Mouse (Mus musculus): ENCODE data around the gene Rcor2.

Rcor2 gene

DNA sequence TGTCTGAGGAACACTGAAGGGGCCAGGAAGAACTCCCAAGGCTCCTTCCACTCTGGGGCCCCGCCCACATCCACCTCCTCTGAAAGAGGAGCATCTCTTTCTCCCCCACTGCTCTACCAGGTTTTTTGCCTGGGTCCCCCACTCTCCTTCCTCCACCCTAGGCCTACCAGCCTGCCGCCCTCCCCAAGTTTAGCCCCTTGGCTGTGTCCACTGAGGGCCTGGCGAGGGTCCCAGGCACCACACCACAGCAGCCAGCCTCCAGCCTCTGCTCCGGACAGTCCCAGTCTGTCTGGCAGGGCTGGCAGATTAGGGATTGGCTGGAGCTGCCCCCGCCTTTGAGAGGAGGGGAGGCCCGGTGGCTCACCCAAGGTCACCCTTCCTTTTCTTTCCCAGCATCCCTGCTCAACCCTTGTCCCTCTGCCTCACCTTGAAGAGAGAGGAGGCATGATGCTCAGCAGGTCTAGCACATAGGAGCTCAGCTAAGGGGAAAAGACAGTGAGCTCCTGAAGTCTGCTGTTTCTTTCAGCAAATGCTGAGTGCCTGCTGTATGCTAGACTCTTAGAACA is 2.3 kb upstream of the Rcor2 start:
- no peak for DNase-seq (ENCODE audit: low read depth)

DNA sequence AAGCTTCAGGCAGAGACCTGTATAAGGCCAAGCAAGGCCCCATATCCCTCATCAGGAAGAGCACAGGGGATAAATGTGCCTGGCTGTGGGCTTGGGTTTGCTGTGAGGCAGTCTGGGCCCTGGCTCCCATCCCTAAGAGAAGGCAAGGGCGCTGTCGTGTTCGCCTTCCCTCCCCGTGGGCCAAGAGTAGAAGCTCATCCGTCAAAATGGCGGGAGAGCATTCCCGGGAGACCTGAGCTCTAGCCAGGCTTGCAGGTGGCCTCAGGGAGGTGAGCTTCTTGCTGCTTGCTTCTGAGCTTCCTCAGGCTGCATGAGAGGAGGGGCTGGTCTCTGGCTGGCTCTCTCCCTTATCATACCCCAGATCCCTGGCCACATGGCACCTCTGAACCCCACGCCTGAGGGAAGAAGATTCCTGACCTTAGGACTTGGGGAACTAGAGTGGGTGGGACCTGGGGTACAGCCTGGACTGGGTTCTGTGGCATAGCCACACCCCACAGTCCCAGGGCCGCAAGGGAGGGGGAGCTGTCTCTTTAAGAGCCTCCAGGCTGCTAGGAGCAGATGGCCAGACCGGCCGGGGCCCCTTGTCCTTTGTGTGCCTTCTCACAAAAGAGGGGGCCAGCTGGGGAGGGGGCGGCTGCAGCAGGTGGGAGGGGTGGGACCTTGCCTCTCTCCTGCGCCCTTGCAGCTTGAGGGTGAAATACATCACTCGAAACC is 1.5 kb upstream of the Rcor2 start:
- DNase-seq (ENCODE audit: low read depth): no peak

DNA sequence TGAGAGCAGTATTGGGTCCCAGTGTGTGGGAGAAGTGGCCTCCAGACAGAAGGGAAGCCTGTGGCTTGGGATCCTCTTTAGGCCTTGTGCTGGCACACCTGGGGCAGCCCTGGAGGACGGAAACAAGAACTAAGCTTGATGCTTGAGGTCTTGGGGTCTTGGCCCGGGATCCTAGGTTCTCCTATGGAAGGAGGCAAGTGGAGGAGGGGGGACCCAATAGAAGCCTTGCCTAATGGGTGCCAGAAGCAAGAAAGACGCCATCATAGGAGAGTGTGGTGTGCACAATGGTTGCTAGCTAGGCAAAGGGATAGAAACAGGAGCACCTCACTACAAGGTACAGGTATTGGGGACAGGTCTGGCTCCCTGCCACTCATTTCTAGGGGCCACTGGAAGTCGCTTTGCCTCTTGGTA is 699 bp upstream of the Rcor2 start:
- no peak for DNase-seq (ENCODE audit: low read depth)

DNA sequence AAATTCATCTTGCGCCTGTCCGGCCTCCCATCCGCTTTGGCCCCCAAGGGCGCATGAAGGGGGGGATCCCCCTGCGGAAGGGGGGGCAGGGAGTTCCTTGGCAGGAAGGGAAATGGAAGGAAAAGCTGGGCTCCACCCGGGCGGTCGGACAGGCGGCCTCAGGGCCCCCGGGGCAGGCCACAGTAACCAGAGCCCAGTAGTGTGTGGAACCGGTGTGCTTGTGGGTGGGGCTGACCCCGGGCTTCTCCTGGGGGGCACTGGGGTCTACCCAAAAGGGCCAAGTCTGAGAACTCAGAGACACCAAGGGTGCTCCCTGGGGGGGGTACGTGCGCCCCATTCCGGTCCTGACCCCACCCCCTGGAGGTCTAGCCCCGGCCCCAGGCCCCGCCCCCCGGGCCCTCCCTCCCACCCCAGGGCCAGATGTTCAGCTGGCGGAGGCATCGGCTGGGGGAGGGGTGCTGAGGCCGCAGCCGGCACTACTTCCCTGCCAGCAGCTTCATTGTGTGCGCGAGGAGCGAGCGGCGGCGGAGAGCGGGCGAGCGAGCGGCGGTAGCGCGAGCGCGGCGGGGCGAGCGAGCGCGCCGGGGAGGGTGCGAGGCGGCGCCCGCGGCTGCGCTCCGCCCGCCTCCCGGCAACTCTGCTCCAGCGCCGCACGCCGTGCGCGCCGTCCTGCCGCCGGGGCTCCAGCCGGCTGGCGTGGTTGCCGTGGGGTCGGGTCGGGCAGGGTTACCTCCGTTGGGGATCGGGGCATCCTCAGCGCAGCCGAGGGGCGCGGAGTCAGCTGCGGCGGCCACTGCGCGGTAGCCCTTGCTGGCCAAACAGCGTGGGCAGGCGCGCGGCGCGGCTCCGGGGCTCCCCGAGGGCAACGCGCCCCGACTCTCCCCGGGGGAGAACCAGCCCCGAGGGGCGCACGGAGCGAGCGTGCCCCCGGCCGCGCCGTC is 926 bp downstream of the Rcor2 start:
- peak; percentile 61 for DNase-seq (ENCODE audit: low read depth)

DNA sequence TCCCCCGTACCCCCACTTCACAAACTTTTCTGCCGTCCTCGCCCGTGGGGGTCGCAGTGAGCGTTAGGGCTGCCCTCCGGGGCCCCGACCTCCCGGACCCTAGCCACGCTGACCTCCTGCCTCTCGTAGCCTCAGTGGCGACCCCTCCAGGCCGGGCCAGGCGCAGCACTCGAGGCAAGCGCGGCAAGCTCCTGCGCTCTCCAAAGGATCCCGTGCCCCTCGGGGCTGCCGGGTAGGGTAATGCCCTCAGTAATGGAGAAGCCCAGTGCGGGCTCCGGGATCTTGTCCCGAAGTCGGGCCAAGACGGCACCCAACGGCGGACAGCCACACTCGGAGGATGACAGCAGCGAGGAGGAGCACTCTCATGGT is 1.6 kb downstream of the Rcor2 start:
- peak; percentile 73 for DNase-seq (ENCODE audit: low read depth)

DNA sequence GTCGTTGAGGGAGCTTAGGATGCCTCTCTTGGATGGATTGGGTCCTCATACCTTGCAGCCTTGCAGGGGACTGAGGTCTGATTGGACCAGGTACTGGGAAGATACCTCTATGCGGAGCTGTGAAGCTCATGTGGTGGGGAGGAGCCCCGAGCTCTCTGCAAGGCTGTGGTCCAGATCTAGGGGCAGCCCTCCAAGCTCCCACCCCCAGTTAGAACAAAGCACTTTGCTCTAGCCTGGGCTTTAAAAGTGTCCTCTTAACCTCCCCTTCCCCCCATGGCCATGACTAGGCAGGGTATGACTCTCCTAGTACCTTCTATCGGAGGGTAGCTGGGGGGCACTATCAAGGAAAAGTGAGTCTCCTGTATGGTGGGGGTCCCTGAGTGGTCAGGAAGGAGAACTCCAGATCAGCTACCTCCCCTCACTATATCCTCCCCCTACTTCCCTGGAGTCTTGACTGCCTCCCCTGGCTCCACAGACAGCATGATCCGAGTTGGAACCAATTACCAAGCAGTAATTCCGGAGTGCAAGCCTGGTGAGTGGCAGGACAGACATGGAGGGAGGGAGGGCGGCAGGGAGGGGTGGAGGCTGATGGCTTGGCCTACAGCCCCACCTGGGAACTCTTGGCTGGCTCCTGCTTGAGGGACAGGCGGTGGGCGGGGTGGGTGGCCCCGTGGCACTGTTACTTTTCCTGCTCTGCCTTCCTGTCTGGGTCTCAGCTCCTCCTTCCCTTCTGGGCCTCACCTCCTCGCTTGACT is 2.3 kb downstream of the Rcor2 start:
- no peak for DNase-seq (ENCODE audit: low read depth)

DNA sequence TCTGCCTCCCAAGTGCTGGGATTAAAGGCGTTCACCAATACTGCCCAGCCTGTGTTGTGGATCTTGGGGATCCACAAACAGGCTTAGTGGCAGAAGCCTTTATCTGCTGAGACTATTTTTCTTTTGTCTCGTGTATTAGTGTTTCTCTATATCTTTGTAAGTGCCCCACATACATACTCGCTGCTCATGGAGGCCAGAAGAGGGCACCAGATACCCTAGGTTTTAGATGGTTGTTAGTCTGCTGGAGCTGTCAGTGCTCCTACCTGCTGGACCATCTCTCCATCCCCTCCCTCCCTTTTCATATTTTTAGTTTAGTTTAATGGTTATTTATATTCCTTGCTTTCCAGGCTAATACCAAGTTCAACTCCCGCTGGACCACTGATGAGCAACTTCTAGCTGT is 6.4 kb downstream of the Rcor2 start:
- DNase-seq (ENCODE audit: low read depth): no peak

DNA sequence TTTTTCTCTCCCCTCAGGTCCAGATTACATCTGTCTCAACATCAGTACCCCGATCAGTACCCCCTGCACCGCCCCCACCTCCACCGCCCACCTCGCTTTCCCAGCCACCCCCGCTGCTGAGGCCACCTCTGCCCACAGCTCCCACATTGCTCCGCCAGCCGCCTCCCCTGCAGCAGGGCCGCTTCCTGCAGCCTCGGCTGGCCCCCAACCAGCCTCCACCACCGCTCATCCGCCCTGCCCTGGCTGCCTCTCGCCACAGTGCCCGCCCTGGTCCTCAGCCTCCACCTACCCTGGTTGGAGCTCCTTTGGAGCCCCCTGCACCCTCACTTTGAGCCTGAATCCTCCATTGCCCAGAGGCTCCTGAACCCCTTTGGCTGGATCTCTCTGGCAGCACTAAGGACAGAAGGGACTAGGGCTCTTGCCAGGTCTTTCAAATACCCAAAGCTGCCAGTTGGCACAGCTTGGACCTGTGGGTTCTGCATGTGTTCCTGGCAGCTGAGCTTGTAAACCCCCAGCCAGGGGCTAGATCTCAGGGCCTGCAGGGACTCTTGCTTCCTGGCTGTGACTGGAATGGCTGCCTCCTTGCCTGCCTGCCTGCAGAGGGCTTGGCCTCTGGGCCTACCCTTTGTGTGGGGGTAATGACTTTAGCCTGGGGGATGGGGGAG is 7.3 kb downstream of the Rcor2 start:
- DNase-seq (ENCODE audit: low read depth): no peak

DNA sequence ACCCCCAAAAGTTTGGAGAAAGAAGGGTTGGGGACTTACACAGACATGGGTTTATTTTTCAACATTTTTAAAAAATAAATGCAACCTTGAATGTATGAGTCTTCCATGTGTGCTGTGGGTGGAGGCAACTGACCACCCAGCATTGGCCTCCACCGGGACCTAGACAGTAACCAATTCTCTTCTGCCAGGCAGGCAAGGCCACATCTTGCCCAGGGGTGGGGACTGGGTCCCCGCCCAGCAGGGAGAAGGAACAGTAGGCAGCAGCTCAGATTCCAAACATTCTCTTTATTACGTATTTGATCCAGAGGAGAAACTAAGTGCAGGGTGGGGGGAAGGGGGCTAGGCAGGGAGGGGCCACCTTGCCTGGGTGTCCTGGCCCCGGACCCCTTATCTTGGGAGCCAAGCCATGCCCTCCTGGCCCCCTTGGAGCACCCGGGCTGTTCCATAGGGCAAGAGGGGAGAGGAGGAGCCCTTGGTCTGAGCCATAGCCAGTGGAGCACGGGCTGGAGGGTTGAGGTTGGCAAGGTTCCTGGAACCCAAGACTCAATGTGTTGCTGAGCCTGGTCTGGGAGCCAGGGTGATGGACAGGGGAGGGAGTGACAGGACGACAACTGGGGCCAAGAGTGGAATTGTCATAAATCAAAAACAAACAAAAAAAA is 8.1 kb downstream of the Rcor2 start:
- no peak for DNase-seq (ENCODE audit: low read depth)

DNA sequence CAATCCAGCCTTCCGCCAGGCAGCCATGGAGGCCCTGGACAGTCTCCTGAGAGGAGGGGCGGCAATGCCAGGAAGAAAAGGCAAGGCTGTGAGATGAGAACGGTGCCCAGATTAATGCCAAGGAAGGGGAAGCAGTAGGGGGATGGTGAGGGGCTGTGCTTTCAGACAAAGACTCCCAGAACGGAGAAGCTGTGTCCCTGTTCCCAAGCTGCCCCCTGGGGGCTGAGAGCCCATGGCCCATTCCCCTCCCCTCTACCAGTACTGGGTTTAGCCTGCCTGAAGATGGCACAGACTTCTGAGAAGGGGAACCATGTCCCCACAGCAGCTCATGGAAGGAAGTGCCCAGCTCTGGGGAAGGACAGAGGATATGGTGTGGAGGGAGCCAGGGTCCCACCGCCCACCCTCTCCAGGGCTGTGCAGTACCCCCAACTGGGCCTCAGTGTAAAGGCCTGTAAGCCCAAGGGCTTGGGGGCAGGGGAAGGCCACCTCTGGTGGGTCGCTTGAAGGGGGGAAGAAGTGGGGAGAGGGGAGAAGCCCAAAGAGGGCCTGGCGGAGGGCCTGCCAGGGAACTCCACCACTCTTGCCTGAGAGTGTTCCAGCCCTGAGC is 9.0 kb downstream of the Rcor2 start:
- DNase-seq (ENCODE audit: low read depth): no peak

DNA sequence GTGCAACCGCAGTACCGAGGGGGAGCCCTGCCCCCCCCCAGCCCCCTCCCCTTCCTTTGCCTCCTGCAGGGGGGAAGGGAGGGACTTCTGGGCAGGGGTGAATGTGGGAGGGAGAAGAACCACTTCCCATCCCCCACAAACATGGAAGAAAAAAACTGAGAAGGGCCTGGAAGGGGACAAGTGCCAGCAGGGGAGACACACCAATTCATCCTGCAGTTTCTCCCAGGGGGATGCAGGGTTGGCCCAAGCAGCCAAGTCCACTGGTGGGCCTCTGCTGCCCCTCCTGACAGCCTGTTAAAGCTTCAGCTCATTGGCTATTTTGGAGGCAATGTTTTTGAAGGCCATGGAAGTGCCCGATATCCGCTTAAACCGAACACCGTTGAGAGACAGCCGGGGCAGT is 9.7 kb downstream of the Rcor2 start:
- no peak for DNase-seq (ENCODE audit: low read depth)

DNA sequence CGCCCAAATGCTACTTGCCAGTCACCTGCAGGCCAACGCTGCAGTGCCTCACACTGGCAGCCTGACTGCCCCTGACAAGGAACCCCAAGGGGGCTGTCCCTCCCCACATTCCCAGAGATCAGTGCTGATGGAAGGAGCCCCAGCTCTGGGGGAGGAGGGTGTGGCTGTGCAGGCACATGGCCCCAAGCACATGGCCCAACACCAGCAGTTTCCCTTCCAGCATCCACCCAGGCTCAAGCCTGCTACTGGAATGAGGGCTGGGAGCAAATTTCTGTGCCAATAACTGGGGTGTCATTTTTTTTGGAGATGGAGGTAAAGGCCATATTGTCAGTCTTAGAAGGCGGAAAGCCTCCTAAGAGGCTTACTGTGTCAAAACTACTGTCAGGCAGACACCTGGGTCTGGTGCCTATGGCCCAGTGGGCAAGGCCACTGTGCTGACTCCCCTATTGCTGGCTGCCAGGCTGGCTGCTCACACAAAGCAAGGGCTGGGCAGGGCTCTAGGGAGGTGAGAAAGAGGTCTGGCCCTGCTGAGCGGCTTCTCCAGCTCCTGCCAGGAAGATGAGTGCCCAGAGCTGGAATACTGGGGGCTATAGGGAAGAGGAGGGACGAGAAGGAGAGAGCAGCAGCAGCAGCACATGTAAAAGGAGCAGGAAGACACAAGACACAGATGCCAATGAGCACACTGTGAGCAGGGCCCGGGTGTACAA is 11.2 kb downstream of the Rcor2 start:
- DNase-seq (ENCODE audit: low read depth): no peak

DNA sequence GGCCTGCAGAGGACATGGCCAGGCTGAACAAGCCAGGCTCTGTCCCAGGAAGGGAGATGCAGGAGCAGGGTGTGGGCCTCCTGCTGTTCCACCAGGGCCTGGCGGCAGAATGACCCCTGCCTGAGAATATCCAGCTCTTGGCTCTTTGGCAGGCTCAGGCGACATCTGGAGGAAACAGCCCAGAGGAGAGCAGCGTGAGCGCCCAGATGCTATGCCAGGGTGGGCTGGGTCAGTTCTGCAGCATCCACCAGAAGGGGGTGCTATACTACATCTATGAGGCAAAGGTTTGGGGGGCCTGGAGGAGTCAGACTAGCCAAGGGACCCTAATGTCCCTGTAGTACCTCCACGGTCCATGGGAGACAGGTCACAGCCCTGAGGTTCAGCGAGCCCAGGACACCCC is 12.0 kb downstream of the Rcor2 start:
- no peak for DNase-seq (ENCODE audit: low read depth)

DNA sequence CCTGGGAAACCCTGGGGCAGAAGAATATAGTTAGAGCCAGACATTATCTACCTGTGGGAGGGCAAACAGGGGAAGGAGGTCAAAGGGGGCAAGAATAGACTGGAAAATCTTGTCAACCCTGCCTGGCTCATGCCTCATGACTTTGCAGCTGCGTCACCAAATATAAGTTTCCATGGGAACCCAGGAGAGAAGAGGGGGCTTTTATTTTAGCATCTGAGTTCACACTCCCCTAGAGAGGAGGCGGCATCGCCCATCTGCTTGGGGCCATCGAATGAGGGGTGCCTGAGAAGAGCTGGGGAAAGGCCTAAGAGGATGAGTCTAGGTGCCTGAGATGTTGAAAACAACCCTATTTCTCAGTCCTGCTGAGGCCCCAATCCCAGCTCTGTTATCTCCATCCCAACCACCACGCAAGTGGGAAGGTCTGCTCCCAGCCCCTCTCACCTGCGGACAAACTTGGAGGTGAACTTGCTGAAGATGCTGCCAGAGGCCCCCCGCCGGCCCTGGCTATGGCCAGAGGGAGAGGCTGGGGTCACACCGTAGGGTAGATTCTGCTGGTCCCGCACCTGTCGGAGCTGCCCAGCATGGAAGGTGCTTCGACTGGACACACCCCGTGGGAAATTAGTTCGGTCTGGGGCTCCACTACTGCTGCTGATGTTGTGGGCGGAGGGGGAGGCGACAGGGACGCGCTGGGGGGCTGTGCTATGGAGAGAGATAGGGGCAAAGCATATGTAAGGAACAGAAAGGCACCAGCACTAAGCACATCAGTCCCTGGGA is 13.6 kb downstream of the Rcor2 start:
- DNase-seq (ENCODE audit: low read depth): no peak

DNA sequence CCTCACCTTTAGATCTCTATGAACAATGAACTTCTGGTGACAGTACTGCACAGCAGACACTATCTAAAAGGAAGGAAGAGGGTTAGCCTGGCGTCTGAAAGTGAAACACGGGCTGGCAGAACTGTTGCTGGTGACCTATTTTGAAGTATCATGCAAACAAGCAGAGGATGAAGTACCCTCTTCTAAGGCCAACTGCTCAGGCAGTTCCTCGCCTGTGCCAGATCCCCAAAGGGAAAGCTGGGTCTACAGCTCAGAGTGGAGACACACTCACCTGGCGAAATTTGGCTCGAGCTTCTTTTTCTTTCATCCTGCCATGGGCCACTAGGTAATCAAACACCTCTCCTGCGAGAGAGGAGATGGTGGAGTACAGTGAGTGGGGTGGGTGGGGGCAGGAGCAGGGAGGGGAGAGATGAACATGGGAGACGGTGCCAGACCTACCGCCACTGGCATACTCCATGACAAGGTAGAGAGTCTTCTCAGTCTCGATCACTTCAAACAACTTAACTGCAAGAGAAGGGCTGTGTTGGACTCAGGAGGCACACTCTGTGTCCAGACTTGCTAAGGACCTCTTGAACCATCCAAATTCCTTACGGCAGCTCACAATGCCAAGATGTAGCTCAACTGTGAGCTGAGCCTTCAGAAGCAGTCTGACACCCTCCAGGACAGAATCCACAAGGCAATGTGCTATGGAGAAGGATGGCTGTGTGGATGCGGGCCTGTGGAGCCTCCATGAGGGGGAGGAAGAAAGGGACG is 19.6 kb downstream of the Rcor2 start:
- DNase-seq (ENCODE audit: low read depth): no peak

DNA sequence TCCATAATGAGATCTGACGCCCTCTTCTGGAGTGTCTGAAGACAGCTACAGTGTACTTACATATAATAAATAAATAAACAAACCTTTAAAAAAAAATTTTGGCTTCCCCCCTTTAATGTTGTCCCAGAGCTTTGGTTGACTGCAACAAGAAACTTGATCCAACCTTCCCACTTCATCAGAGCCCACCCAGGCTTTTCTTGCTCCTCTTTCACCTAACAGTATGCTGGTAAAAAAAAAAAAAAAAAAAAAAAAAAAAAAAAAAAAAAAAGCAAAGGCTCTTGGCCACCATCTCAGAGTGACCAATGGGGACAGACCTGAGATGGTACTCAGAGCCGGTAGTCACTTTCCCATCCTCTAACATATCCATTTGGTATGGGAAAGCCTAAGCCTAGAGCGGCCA is 21.2 kb downstream of the Rcor2 start:
- no peak for DNase-seq (ENCODE audit: low read depth)

DNA sequence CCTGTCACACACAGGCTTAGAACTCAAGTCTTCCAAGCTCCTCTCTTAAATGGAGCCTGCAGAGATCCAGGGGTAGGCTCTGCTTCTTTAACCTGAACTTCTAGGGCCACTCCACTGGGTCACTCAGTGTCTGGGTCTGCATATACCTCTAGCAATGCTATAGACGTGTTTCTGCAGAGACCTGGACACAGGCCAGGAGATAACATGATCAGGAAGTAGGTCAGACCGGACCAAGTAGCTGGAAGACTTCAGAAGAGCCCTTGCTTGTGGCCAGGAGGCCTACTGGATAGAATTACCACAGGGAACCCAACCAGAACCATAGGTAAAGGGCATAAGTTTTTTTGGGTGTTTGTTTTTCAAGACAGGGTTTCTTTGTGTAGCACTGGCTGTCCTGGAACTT is 22.6 kb downstream of the Rcor2 start:
- DNase-seq (ENCODE audit: low read depth): no peak

DNA sequence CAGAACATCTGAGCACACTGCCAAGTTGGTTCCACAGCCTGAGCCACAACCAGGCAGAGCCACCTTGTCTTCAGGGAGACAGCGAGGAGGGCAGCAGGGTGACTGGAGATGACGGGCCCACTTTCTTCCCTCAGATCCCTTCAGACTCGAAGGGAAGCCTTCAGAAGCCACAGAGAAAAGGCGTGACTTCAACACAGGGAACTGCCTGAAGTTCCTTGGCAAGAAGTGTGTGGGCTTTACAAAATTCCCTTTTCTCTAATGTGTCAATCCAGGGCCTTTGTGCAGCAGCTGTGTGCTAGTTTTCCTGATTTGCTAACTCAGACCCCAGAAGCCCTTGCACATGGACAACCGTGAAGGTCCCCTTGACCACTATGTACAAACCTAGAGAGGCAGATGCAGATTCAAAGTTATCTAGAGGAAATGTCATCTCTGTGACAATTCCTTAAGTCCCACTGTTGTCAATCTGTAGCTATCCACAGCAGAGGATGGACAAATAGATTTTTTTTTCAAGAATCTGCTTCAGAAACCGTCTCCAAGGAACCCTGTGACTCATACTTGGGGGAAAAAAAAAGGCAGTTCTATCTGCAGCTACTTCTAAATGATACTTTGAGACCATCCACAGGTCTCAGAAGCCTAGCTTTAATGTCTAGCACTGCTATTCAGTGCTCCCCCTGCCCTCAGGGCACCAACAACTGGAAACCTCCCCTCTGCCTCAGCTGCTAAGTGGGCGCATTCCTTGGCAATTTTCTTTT is 25.0 kb downstream of the Rcor2 start:
- DNase-seq (ENCODE audit: low read depth): no peak

Measured in c-Kit-positive CD71-negative TER-119-negative erythroid progenitor cells, embryonic 14.5 days (primary cell).